Mouse (Mus musculus): ENCODE measurements around the gene Stac2.

Gene Stac2

GRCm38 (mm10) chr11:98050940-98051339 is 2.3 kb downstream of the Stac2 start:
- ATAC-seq (ENCODE audit: low TSS enrichment), result no peak

DNA sequence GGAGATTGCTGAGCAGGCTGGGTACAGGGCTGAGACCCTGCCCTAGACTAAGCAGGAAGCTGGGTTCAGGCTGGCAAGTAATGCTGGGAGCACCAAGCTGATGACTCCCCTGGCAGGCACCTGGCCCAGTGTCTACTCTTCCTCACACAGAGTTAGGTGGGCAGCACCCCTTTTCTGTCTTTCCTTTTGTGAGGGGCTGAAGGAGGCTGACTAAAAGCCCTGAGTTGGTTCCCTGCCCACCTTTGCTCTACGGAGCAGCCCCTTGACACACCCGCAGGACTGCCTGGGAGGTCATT is 2.8 kb downstream of the Stac2 start:
- no peak for ATAC-seq (ENCODE audit: low TSS enrichment)

DNA sequence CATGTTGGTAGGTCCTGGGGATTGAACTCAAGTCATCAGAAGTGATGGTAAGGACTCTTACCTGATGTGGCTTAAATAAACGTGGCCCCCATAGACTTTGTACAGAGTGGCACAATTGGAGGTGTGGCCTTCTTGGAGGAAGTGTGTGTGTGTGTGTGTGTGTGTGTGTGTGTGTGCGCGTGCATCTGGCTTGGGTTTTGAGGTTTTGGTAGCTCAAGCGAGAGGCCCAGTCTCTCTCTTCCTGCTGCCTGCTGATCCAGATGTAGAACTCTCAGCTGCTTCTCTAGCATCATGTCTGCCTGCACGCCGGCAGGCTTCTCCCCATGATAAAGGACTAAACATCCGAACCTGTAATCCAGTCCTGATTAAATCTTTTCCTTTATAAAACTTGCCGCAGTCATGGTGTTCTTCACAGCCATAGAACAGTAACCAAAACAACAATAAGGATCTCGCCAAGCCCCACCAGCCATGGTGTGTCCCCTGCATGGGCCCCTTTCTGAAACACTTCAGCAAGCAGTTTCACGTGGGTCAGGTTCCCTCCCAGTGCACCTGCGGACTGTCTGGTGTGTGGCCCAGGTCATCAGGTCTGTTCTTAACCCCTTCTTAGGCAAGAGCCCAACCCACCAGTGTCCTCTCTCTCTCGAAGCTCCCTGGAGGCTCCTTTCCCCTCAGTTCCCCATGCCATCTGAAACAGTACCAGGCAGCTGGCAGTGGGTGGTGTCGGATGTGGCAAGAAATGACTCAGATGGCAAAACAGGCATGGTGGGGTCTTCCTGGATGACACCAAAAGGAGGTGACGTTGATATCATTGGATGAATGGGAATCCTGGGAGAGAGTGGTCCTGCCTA is 3.4 kb downstream of the Stac2 start:
- peak; percentile 32; the same call in 1 of the 2 replicates for ATAC-seq (ENCODE audit: low TSS enrichment)

- no peak for ATAC-seq (ENCODE audit: low TSS enrichment)
Observed at GRCm38 (mm10) chr11:98047745-98048144, 5.5 kb downstream of the Stac2 start.

DNA sequence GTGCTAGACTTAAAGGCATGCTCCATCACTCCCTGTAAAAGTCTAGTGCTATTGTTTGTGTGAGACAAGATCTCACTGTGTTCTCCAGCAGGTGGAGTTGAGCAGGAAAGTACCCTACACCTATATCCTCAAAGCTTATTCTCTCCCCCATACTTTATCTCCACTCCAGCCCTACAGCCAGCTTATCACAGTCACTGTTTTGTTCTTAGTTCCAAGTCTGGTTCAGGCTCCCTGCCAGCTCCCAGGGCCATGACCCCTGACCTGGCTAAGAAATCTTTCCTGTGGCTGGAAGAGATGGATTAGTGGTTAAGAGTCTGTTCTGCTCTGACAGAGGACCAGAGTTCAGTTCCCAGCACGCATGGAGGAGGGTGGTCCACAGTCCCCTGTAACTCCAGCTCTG is 6.8 kb downstream of the Stac2 start:
- no peak for ATAC-seq (ENCODE audit: low TSS enrichment)

- no peak for ATAC-seq (ENCODE audit: low TSS enrichment)
Observed at GRCm38 (mm10) chr11:98045596-98045995, 7.7 kb downstream of the Stac2 start.

GRCm38 (mm10) chr11:98044074-98044473 is 9.2 kb downstream of the Stac2 start:
- ATAC-seq (ENCODE audit: low TSS enrichment), result no peak

DNA sequence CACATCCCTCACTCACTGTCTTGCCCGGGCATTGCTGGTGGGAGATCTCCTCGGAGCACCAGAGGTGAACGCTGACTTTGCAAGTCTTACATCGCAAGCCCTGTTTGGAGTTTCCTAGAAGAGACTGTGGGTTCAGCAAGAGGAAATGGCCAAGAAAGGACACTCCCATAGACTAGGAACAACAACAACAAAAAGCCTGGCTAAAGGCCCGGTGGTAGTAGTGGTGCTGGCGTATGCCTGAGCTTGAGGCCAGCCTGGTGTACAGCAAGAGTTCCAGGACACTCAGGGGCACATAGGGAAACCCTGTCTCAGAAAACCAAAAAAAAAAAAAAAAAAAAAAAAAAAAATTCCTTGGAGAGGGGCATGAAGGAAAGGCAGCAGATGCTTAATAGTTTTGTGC is 10.5 kb downstream of the Stac2 start:
- ATAC-seq (ENCODE audit: low TSS enrichment), result no peak

- ATAC-seq (ENCODE audit: low TSS enrichment), result no peak
Observed at GRCm38 (mm10) chr11:98040975-98041374, 12.3 kb downstream of the Stac2 start.

DNA sequence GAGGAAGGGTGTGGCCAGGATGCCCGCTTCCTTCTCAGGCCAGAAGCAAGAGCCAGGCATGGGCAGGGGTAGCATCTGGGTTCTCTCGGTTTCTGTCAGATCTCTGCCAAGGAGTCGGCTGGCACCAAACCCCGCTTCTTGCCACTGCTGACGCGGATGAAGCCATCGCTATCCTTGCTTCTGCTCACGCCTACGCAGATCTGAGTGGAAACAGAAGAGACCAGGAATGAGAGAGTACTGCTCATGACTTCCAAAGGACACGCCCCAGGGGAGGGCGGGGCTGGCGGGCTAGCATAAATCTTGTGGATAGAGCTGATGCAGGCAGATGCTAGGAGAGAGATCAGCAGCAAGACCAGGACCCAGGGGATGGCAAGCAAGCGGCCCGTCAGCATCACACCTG is 15.4 kb downstream of the Stac2 start:
- ATAC-seq (ENCODE audit: low TSS enrichment), result peak; percentile 68

- ATAC-seq (ENCODE audit: low TSS enrichment), result peak; percentile 21; the same call in 1 of the 2 replicates
Observed at GRCm38 (mm10) chr11:98035977-98036377, 17.3 kb downstream of the Stac2 start.

GRCm38 (mm10) chr11:98034840-98035239 is 18.4 kb downstream of the Stac2 start:
- ATAC-seq (ENCODE audit: low TSS enrichment), result 0 out of 2 replicates have a peak, but pooled peaks have one; percentile 3

DNA sequence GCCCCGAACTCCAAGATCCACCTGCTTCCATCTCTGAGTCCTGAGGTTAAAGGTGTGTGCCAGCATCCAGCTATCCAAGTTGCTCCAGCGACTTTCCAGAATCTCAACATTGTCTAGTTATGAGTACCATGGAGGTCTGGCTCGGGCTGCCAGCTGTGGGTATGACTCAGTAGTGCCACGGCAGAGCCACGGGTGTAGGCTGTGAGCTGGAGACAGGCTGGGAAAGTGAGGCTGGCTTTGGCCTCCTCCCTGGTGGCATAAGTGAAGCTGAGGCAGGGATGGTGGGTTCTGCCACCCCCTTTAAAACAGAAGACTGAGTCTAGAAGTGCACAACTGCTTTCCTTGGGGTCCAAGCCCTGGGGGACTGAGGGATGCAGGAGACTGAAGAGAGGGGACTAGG is 19.2 kb downstream of the Stac2 start:
- ATAC-seq (ENCODE audit: low TSS enrichment), result no peak

GRCm38 (mm10) chr11:98031443-98031770 is 21.9 kb downstream of the Stac2 start:
- no peak for ATAC-seq (ENCODE audit: low TSS enrichment)

DNA sequence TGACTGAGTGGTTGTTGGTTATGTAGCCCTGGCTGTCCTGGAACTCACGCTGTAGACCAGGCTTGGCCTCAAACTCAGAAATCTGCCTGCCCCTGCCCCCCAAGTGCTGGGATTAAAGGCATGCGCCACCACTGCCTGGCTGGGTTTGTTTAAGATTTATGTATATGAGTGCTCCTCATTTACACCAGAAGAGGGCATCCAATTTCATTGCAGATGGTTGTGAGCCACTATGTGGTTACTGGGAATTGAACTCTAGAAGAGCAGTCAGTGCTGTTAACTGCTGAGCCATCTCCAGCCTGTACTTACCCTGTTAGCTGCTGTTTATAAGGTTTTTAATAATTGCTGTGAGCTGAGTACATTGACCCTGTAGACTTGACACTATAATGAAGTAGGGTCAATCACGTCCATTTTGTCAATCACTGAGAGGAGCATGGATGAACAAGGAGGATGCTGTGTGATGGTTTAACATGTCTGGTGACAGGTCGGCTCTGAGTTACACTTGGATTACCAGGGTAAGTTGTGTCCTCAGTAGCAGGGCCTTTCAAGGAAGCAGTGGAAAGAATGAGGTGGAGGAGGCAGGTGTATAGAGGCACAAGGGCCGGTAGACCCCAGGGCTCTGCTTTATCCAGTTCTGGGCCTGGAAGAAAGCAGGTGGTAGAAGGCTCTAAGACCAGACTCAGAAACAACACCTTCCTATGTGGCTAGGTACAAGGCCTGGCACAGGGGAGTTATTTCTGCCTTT is 22.4 kb downstream of the Stac2 start:
- no peak for ATAC-seq (ENCODE audit: low TSS enrichment)

- no peak for ATAC-seq (ENCODE audit: low TSS enrichment)
Observed at GRCm38 (mm10) chr11:98027785-98028184, 25.5 kb downstream of the Stac2 start.

GRCm38 (mm10) chr11:98027297-98027688 is 26.0 kb downstream of the Stac2 start:
- no peak for ATAC-seq (ENCODE audit: low TSS enrichment)

GRCm38 (mm10) chr11:98026570-98027296 is 26.5 kb downstream of the Stac2 start, which contains the start of gene Rpl19:
Rpl19 (plus strand) TSS chr11:98026710.
- ATAC-seq (ENCODE audit: low TSS enrichment), result peak; percentile 61

DNA sequence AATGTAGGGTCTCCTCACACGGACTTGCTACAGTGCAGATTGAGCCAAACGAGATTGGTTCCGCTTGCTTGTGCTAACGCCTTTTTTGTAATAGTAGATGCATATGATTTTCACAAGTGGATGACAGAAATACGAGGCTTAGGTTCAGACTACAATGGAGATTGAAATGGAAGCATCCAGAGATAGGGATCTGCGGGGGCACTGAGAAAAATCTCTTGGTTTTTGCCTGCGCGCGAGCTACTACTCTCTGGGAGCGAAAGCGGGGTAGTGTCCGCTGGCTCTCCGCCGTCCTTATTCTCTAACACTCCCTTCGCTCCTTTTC is 27.1 kb downstream of the Stac2 start:
- ATAC-seq (ENCODE audit: low TSS enrichment), result 0 out of 2 replicates have a peak, but pooled peaks have one; percentile 4

DNA sequence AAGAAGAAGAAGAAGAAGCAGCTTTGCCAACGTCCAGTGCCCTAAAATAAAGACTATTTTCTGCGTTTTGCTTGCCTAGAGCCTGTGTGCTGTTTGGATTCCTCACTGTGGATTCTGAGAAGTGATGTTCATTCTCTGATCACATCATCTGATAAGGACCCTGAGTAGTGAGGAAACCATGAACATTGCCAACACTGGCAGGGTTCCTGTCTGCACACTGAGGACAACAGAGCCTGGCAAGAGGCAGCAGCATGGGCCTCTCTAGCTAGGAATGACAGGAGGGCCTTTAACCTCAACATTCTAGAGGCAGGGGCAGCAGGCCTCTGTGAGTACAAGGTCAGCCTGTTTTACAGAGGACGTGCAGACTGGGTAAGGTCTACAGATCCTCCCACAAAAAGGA is 28.7 kb downstream of the Stac2 start:
- no peak for ATAC-seq (ENCODE audit: low TSS enrichment)

GRCm38 (mm10) chr11:98022555-98023371 is 30.5 kb downstream of the Stac2 start, which contains the start of gene Cacnb1:
Cacnb1 (minus strand) TSS chr11:98023034.
- ATAC-seq (ENCODE audit: low TSS enrichment), result no peak

GRCm38 (mm10) chr11:98022253-98022554 is 31.1 kb downstream of the Stac2 start:
- no peak for ATAC-seq (ENCODE audit: low TSS enrichment)
